Mouse (Mus musculus) left cerebral cortex, adult 8-10 months (tissue): ENCODE results near the gene Pax2. TPM values are rescaled to one million over a fixed set of nuclear protein-coding genes. Genes with fewer than 3 reads are reported as not detected.

ENCODE experiments used
- DNase-seq, 2 experiments: peaks; one replicate each; pipeline ENCODE4 v3.0.0; 2022; ENCODE audit warnings: low spot score in 2 of 2
- total RNA-seq, 4 experiments: library from RNA; stranded (reverse); gene quantifications; 2 replicates each; pipeline ENCODE4 v1.2.4; 2022

Gene Pax2
- under 1 TPM in 3 of 4 experiments, not detected in 1; 0.11 to 0.37 (median 0.37) TPM for total RNA-seq

- DNase-seq, result no peak
Measured at GRCm38 (mm10) chr19:44755693-44756420, at the start of gene Pax2. Gene Pax2, plus strand, starts transcription at chr19:44756045.

GRCm38 (mm10) chr19:44708885-44709284 lies 47.0 kb upstream of the Pax2 start:
- no peak for DNase-seq

- no peak for DNase-seq
Measured at GRCm38 (mm10) chr19:44716731-44717600, 38.9 kb upstream of the Pax2 start.

GRCm38 (mm10) chr19:44719292-44720193 lies 36.3 kb upstream of the Pax2 start:
- no peak for DNase-seq

- no peak for DNase-seq
Measured at GRCm38 (mm10) chr19:44720194-44720521, 35.7 kb upstream of the Pax2 start.

GRCm38 (mm10) chr19:44723611-44724440 lies 32.0 kb upstream of the Pax2 start:
- no peak for DNase-seq

- no peak for DNase-seq
Measured at GRCm38 (mm10) chr19:44725951-44726791, 29.7 kb upstream of the Pax2 start.

- DNase-seq, result no peak
Measured at GRCm38 (mm10) chr19:44734116-44734515, 21.7 kb upstream of the Pax2 start.

- no peak for DNase-seq
Measured at GRCm38 (mm10) chr19:44734682-44735081, 21.2 kb upstream of the Pax2 start.

GRCm38 (mm10) chr19:44740300-44740699 lies 15.5 kb upstream of the Pax2 start:
- no peak for DNase-seq

GRCm38 (mm10) chr19:44741091-44741763 lies 14.6 kb upstream of the Pax2 start:
- DNase-seq, result no peak

GRCm38 (mm10) chr19:44741764-44742127 lies 14.1 kb upstream of the Pax2 start:
- DNase-seq, result no peak

- no peak for DNase-seq
Measured at GRCm38 (mm10) chr19:44742131-44743020, 13.5 kb upstream of the Pax2 start.

- DNase-seq, result no peak
Measured at GRCm38 (mm10) chr19:44743021-44743415, 12.8 kb upstream of the Pax2 start.

GRCm38 (mm10) chr19:44743961-44744520 lies 11.8 kb upstream of the Pax2 start:
- DNase-seq, result no peak

GRCm38 (mm10) chr19:44745741-44746140 lies 10.1 kb upstream of the Pax2 start:
- DNase-seq, result no peak

- no peak for DNase-seq
Measured at GRCm38 (mm10) chr19:44746541-44747024, 9.3 kb upstream of the Pax2 start.

GRCm38 (mm10) chr19:44747471-44747870 lies 8.4 kb upstream of the Pax2 start:
- DNase-seq, result no peak
